ENCODE assay signal across 8 mouse cellular contexts in genomic region chr11:113703758-113704157, GRCm38 (mm10). TPM values are rescaled to one million over a fixed set of nuclear protein-coding genes. Genes with fewer than 3 reads are reported as not detected.
DNase-seq lines count a peak whose midpoint lies in the region; ATAC-seq and TF ChIP-seq lines count a peak whose summit lies in the region.

No protein-coding gene starts in this region.

- ATAC-seq in embryonic facial prominence, embryonic 11.5 days (replicated peaks; ENCODE audit: insufficient number of reproducible peaks, low FRiP score, low TSS enrichment, low read depth): peak; percentile 54; the same call in 1 of the 2 replicates
- no peak for ATAC-seq in kidney, postnatal 0 days (replicated peaks; ENCODE audit: low FRiP score, low read depth)
- ATAC-seq in liver, embryonic 11.5 days (replicated peaks; ENCODE audit: low FRiP score): peak; percentile 38; the same call in 1 of the 2 replicates
- ATAC-seq in neural tube, embryonic 11.5 days (ENCODE audit: insufficient read depth, low FRiP score, low TSS enrichment): 0 out of 2 replicates have a peak, but pooled peaks have one; percentile 23

- 42% methylated on average over 5 of the region's 5 CpGs for WGBS in embryonic facial prominence, embryonic 11.5 days
- WGBS in kidney, postnatal 0 days: 37% methylated on average over 5 of the region's 5 CpGs
- WGBS in liver, embryonic 11.5 days: 51% methylated on average over 5 of the region's 5 CpGs
- 47% methylated on average over 5 of the region's 5 CpGs for WGBS in neural tube, embryonic 11.5 days

- TF ChIP-seq CTCF in kidney, postnatal 0 days (IDR thresholded peaks at IDR 0.05; ENCODE audit: low read depth): peak; percentile 100

- no peaks in the 10 kb centered on the region for H3K9me3 ChIP-seq in embryonic facial prominence, embryonic 11.5 days (replicated peaks; ENCODE audit: control insufficient read depth, low read length)
- H3K9me3 ChIP-seq in kidney, postnatal 0 days (replicated peaks; ENCODE audit: low read length): no peaks in the 10 kb centered on the region
- no peaks in the 10 kb centered on the region for H3K9me3 ChIP-seq in liver, embryonic 11.5 days (ENCODE audit: control insufficient read depth, low read length)
- H3K9me3 ChIP-seq in neural tube, embryonic 11.5 days (ENCODE audit: control insufficient read depth, low read length): no peaks in the 10 kb centered on the region

- no peaks in the 10 kb centered on the region for H3K4me1 ChIP-seq in embryonic facial prominence, embryonic 11.5 days (ENCODE audit: control insufficient read depth, insufficient read depth, low read length)
- no peaks in the 10 kb centered on the region; the same call in 1 of the 2 replicates for H3K4me1 ChIP-seq in kidney, postnatal 0 days (replicated peaks; ENCODE audit: insufficient read depth, low read length)
- no peaks in the 10 kb centered on the region for H3K4me1 ChIP-seq in liver, embryonic 11.5 days (replicated peaks; ENCODE audit: control insufficient read depth, insufficient read depth, low read length)
- no peaks in the 10 kb centered on the region for H3K4me1 ChIP-seq in neural tube, embryonic 11.5 days (ENCODE audit: control insufficient read depth, insufficient read depth, low read length)

- no peak overlapping the region for H3K9ac ChIP-seq in embryonic facial prominence, embryonic 11.5 days (replicated peaks; ENCODE audit: low read length)
- no peak overlapping the region for H3K9ac ChIP-seq in kidney, postnatal 0 days (ENCODE audit: low read depth, low read length)
- no peak overlapping the region for H3K9ac ChIP-seq in liver, embryonic 11.5 days (ENCODE audit: low read depth, low read length)
- H3K9ac ChIP-seq in neural tube, embryonic 11.5 days (ENCODE audit: low read length): no peak overlapping the region

- no peak overlapping the region for H3K4me3 ChIP-seq in embryonic facial prominence, embryonic 11.5 days (ENCODE audit: low read depth, low read length)
- no peak overlapping the region for H3K4me3 ChIP-seq in kidney, postnatal 0 days (replicated peaks; ENCODE audit: low read depth, low read length)
- H3K4me3 ChIP-seq in liver, embryonic 11.5 days (ENCODE audit: low read depth, low read length): no peak overlapping the region
- no peak overlapping the region for H3K4me3 ChIP-seq in neural tube, embryonic 11.5 days (ENCODE audit: low read depth, low read length)

- H3K27ac ChIP-seq in embryonic facial prominence, embryonic 11.5 days (replicated peaks; ENCODE audit: low read depth, low read length): no peak overlapping the region
- H3K27ac ChIP-seq in kidney, postnatal 0 days: no peak overlapping the region
- H3K27ac ChIP-seq in liver, embryonic 11.5 days (ENCODE audit: low read depth, low read length): no peak overlapping the region
- H3K27ac ChIP-seq in neural tube, embryonic 11.5 days (ENCODE audit: low read depth, low read length): no peak overlapping the region

- DNase-seq in CD4-positive, CD25-positive, alpha-beta regulatory T cell, adult 2 months (ENCODE audit: low read depth, low spot score): peak; percentile 87
- DNase-seq in adrenal gland, postnatal 25 days: peak; percentile 76
- DNase-seq in embryonic facial prominence, embryonic 11.5 days (ENCODE audit: low spot score): peak; percentile 75
- peak; percentile 57 to 70 for DNase-seq in heart, adult 9 months (ENCODE audit: low spot score in 2 of 2)
- DNase-seq in kidney, postnatal 0 days (ENCODE audit: low spot score): peak; percentile 87
- DNase-seq in liver, embryonic 11.5 days (ENCODE audit: low spot score): peak; percentile 74
- DNase-seq in neural tube, embryonic 11.5 days (ENCODE audit: low spot score): peak; percentile 80
- DNase-seq in testis, postnatal 14 days (ENCODE audit: low spot score): peak; percentile 58

- H3K27me3 ChIP-seq in embryonic facial prominence, embryonic 11.5 days (ENCODE audit: control insufficient read depth, insufficient read depth, low read length): no peaks in the 10 kb centered on the region; the same call in 1 of the 2 replicates
- H3K27me3 ChIP-seq in kidney, postnatal 0 days (ENCODE audit: insufficient read depth, low read length): no peaks in the 10 kb centered on the region
- H3K27me3 ChIP-seq in liver, embryonic 11.5 days (replicated peaks; ENCODE audit: control insufficient read depth, insufficient read depth, low read length): peaks cover 5% of the 10 kb centered on the region; the same call in 1 of the 2 replicates
- no peaks in the 10 kb centered on the region for H3K27me3 ChIP-seq in neural tube, embryonic 11.5 days (ENCODE audit: control insufficient read depth, insufficient read depth, low read length)

- no peaks in the 10 kb centered on the region for H3K36me3 ChIP-seq in embryonic facial prominence, embryonic 11.5 days (replicated peaks; ENCODE audit: control insufficient read depth, insufficient read depth, low read depth, low read length)
- H3K36me3 ChIP-seq in kidney, postnatal 0 days (ENCODE audit: insufficient read depth, low read length): no peaks in the 10 kb centered on the region
- no peaks in the 10 kb centered on the region; the same call in 1 of the 2 replicates for H3K36me3 ChIP-seq in liver, embryonic 11.5 days (ENCODE audit: control insufficient read depth, insufficient read depth, low read length)
- no peaks in the 10 kb centered on the region for H3K36me3 ChIP-seq in neural tube, embryonic 11.5 days (ENCODE audit: control insufficient read depth, insufficient read depth, low read length)

- no peak overlapping the region for H3K4me2 ChIP-seq in embryonic facial prominence, embryonic 11.5 days (ENCODE audit: low read depth, low read length)
- H3K4me2 ChIP-seq in kidney, postnatal 0 days (ENCODE audit: low read length): no peak overlapping the region
- H3K4me2 ChIP-seq in liver, embryonic 11.5 days: no peak overlapping the region
- H3K4me2 ChIP-seq in neural tube, embryonic 11.5 days (ENCODE audit: low read depth): no peak overlapping the region

RNA-seq across cellular contexts. Expression of gene Cpsf4l, which starts 6.1 kb away (rescaled TPM):
- 0.76 TPM in 2 replicates for total RNA-seq in adrenal gland, postnatal 25 days (2021)
- polyA plus RNA-seq in embryonic facial prominence, embryonic 11.5 days (2014; fragmentation: Nextera tagmentation; extraction: Ambion mirVana): 0.31 TPM in 1 of 2 replicates, not detected in the other
- polyA plus RNA-seq in kidney, postnatal 0 days (2015; fragmentation: Nextera tagmentation; extraction: Ambion mirVana): 3.9 TPM in 2 replicates
- polyA plus RNA-seq in liver, embryonic 11.5 days (2014; fragmentation: Nextera tagmentation; extraction: Ambion mirVana): 0.18 and 0.29 TPM in 2 replicates
- 0.26 and 0.50 TPM in 2 replicates for polyA plus RNA-seq in neural tube, embryonic 11.5 days (2014; fragmentation: Nextera tagmentation; extraction: Ambion mirVana)

RNA-seq across cellular contexts. Expression of gene D11Wsu47e, which starts 19.5 kb away (rescaled TPM):
- total RNA-seq in adrenal gland, postnatal 25 days (2021): 21.7 and 22.4 TPM in 2 replicates
- 24.8 and 26.5 TPM in 2 replicates for polyA plus RNA-seq in embryonic facial prominence, embryonic 11.5 days (2014; fragmentation: Nextera tagmentation; extraction: Ambion mirVana)
- polyA plus RNA-seq in kidney, postnatal 0 days (2015; fragmentation: Nextera tagmentation; extraction: Ambion mirVana): 17.2 and 18.8 TPM in 2 replicates
- polyA plus RNA-seq in liver, embryonic 11.5 days (2014; fragmentation: Nextera tagmentation; extraction: Ambion mirVana): 22.4 and 22.9 TPM in 2 replicates
- 24.5 and 25.5 TPM in 2 replicates for polyA plus RNA-seq in neural tube, embryonic 11.5 days (2014; fragmentation: Nextera tagmentation; extraction: Ambion mirVana)

RNA-seq across cellular contexts. Expression of gene Fam104a, which starts 19.8 kb away (rescaled TPM):
- 29.1 and 30.5 TPM in 2 replicates for total RNA-seq in adrenal gland, postnatal 25 days (2021)
- polyA plus RNA-seq in embryonic facial prominence, embryonic 11.5 days (2014; fragmentation: Nextera tagmentation; extraction: Ambion mirVana): 51.2 and 52.0 TPM in 2 replicates
- 49.7 and 49.9 TPM in 2 replicates for polyA plus RNA-seq in kidney, postnatal 0 days (2015; fragmentation: Nextera tagmentation; extraction: Ambion mirVana)
- 58.7 and 62.3 TPM in 2 replicates for polyA plus RNA-seq in liver, embryonic 11.5 days (2014; fragmentation: Nextera tagmentation; extraction: Ambion mirVana)
- polyA plus RNA-seq in neural tube, embryonic 11.5 days (2014; fragmentation: Nextera tagmentation; extraction: Ambion mirVana): 57.3 and 57.9 TPM in 2 replicates

RNA-seq across cellular contexts. Expression of gene Cdc42ep4, which starts 47.9 kb away (rescaled TPM):
- 114 and 133 TPM in 2 replicates for total RNA-seq in adrenal gland, postnatal 25 days (2021)
- polyA plus RNA-seq in embryonic facial prominence, embryonic 11.5 days (2014; fragmentation: Nextera tagmentation; extraction: Ambion mirVana): 59.1 and 63.7 TPM in 2 replicates
- polyA plus RNA-seq in kidney, postnatal 0 days (2015; fragmentation: Nextera tagmentation; extraction: Ambion mirVana): 48.5 and 52.3 TPM in 2 replicates
- polyA plus RNA-seq in liver, embryonic 11.5 days (2014; fragmentation: Nextera tagmentation; extraction: Ambion mirVana): 26.0 and 29.5 TPM in 2 replicates
- polyA plus RNA-seq in neural tube, embryonic 11.5 days (2014; fragmentation: Nextera tagmentation; extraction: Ambion mirVana): 73.3 and 78.2 TPM in 2 replicates

RNA-seq across cellular contexts. Expression of gene Slc39a11, which starts 53.9 kb away (rescaled TPM):
- 19.8 and 26.3 TPM in 2 replicates for total RNA-seq in adrenal gland, postnatal 25 days (2021)
- polyA plus RNA-seq in embryonic facial prominence, embryonic 11.5 days (2014; fragmentation: Nextera tagmentation; extraction: Ambion mirVana): 12.5 and 14.5 TPM in 2 replicates
- 22.8 and 23.3 TPM in 2 replicates for polyA plus RNA-seq in kidney, postnatal 0 days (2015; fragmentation: Nextera tagmentation; extraction: Ambion mirVana)
- 20.9 TPM in 2 replicates for polyA plus RNA-seq in liver, embryonic 11.5 days (2014; fragmentation: Nextera tagmentation; extraction: Ambion mirVana)
- polyA plus RNA-seq in neural tube, embryonic 11.5 days (2014; fragmentation: Nextera tagmentation; extraction: Ambion mirVana): 20.1 and 20.5 TPM in 2 replicates
